ENCODE assay signal across 24 mouse cellular contexts in the genomic region with DNA sequence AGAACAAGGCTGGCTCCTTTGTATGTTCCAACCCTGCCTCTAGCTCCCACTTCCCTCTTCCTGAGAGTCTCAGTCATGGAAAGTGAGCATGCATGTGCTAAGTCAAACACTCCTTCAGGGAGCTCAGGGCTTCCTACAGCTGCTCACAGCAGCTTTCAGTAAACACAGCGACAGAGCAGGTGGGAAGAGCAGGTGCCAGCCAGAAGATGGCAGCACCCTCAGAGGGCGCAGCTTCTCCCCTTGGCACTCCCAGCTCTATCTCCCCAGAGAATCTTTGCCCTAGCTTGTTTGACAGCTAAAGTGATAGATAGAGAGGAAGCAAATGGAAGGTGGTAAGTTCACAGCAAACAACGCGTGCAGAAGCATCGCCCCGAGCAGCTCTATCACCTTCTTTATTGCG.
DNase-seq lines count a peak whose midpoint lies in the region; ATAC-seq and TF ChIP-seq lines count a peak whose summit lies in the region.
"Had no signal": no experiment of that assay in that cellular context is flagged by ENCODE, and none has a peak within 500 bp of the region (broad histone marks: within the 10 kb centered on the region; RNA-seq: fewer than 3 reads in every experiment).

No protein-coding gene starts in this region.

- H3K36me3 ChIP-seq in heart, adult 2 months (ENCODE audit: control insufficient read depth, insufficient read depth, low read length) = no peaks in the 10 kb centered on the region
- no peaks in the 10 kb centered on the region for H3K36me3 ChIP-seq in heart, embryonic 12.5 days
- H3K36me3 ChIP-seq in stomach, postnatal 0 days (ENCODE audit: control insufficient read depth, insufficient read depth, low read length) = no peaks in the 10 kb centered on the region
- H3K36me3 ChIP-seq: limb, embryonic 13.5 days; liver, embryonic 13.5 days had no signal

- no peak for DNase-seq in heart, adult 2 months
- no peak for DNase-seq in left cerebral cortex, adult 2 months (ENCODE audit: extremely low spot score in 1 of 2, low spot score in 2 of 2)
- no peak for DNase-seq in left cerebral cortex, adult 11 months (ENCODE audit: low spot score)
- peak; percentile 19 for DNase-seq in thymus, postnatal 4 days
- no peak for DNase-seq in thymus, postnatal 10 days (ENCODE audit: low spot score in 2 of 2)
- no peak for DNase-seq in stomach, postnatal 0 days (ENCODE audit: low spot score)
- no peak for DNase-seq in layer of hippocampus, postnatal 25 days (ENCODE audit: extremely low spot score in 1 of 2, low spot score in 1 of 2)
- DNase-seq: adrenal gland, postnatal 10 days; cerebellum, adult 18-20 months; cerebellum, postnatal 25 days; heart, postnatal 14 days; kidney, adult 8-10 months; layer of hippocampus, adult 9-11 months; liver, embryonic 13.5 days; lung, postnatal 10 days; midbrain, embryonic 14.5 days; right cerebral cortex, postnatal 4 days; thymus, postnatal 36 days had no signal

- TF ChIP-seq POLR2A in heart, adult 2 months (IDR thresholded peaks at IDR 0.05; ENCODE audit: insufficient read depth, low read depth, low read length) = no peak

- H3K27me3 ChIP-seq in heart, adult 2 months (ENCODE audit: control insufficient read depth, insufficient read depth, low read length) = no peaks in the 10 kb centered on the region
- H3K27me3 ChIP-seq in heart, embryonic 12.5 days (replicated peaks) = 0 out of 2 replicates have a peak, but pooled peaks cover 10% of the 10 kb centered on the region
- no peaks in the 10 kb centered on the region for H3K27me3 ChIP-seq in stomach, postnatal 0 days (ENCODE audit: control insufficient read depth, insufficient read depth, low read length)
- H3K27me3 ChIP-seq: forebrain, embryonic 13.5 days; limb, embryonic 13.5 days; liver, embryonic 13.5 days had no signal

- 82% methylated on average over 7 of the region's 7 CpGs for WGBS in heart, adult 2 months
- WGBS in heart, embryonic 12.5 days = 77% methylated on average over 7 of the region's 7 CpGs
- WGBS in stomach, postnatal 0 days = 31% methylated on average over 7 of the region's 7 CpGs

- H3K4me2 ChIP-seq in heart, embryonic 12.5 days = no peak overlapping the region
- no peak overlapping the region for H3K4me2 ChIP-seq in stomach, postnatal 0 days (replicated peaks; ENCODE audit: low read depth)
- H3K4me2 ChIP-seq: forebrain, embryonic 13.5 days; heart, embryonic 11.5 days; limb, embryonic 13.5 days; liver, embryonic 13.5 days had no signal

- no peaks in the 10 kb centered on the region for H3K9me3 ChIP-seq in heart, embryonic 12.5 days (replicated peaks)
- no peaks in the 10 kb centered on the region for H3K9me3 ChIP-seq in stomach, postnatal 0 days (ENCODE audit: control insufficient read depth, low read length)
- H3K9me3 ChIP-seq: forebrain, embryonic 13.5 days; limb, embryonic 13.5 days; liver, embryonic 13.5 days had no signal

- no peak for TF ChIP-seq EP300 in heart, adult 2 months (IDR thresholded peaks at IDR 0.05; ENCODE audit: insufficient read depth, low read depth, low read length)
- no peak for TF ChIP-seq EP300 in stomach, postnatal 0 days (optimal IDR thresholded peaks at IDR 0.05)

- ATAC-seq in heart, embryonic 12.5 days (ENCODE audit: insufficient number of reproducible peaks, low FRiP score) = no peak
- 0 out of 2 replicates have a peak, but pooled peaks have one; percentile 18 for ATAC-seq in stomach, postnatal 0 days (ENCODE audit: low FRiP score, low TSS enrichment)
- ATAC-seq: forebrain, embryonic 13.5 days; Patski had no signal

- TF ChIP-seq CTCF in heart, adult 2 months (IDR thresholded peaks at IDR 0.05) = peak; percentile 38
- peak; percentile 22 for TF ChIP-seq CTCF in left cerebral cortex, adult 2 months (IDR thresholded peaks at IDR 0.05)
- TF ChIP-seq CTCF in stomach, postnatal 0 days (IDR thresholded peaks at IDR 0.05; ENCODE audit: low read depth) = peak; percentile 60

- H3K27ac ChIP-seq in heart, adult 2 months = no peak overlapping the region
- H3K27ac ChIP-seq in heart, embryonic 12.5 days (ENCODE audit: poor library complexity, severe bottlenecking) = no peak overlapping the region
- no peak overlapping the region for H3K27ac ChIP-seq in left cerebral cortex, adult 2 months
- H3K27ac ChIP-seq in stomach, postnatal 0 days (replicated peaks) = no peak overlapping the region
- H3K27ac ChIP-seq: forebrain, embryonic 13.5 days; limb, embryonic 13.5 days; liver, embryonic 13.5 days had no signal

- H3K4me3 ChIP-seq in heart, adult 2 months = no peak overlapping the region
- H3K4me3 ChIP-seq in heart, embryonic 12.5 days = no peak overlapping the region
- no peak overlapping the region for H3K4me3 ChIP-seq in left cerebral cortex, adult 2 months
- no peak overlapping the region for H3K4me3 ChIP-seq in stomach, postnatal 0 days (ENCODE audit: low read depth, low read length)
- H3K4me3 ChIP-seq: forebrain, embryonic 13.5 days; limb, embryonic 13.5 days; liver, embryonic 13.5 days; megakaryocyte, embryonic 14.5 days had no signal

- H3K4me1 ChIP-seq in heart, adult 2 months (ENCODE audit: control insufficient read depth, insufficient read depth, low read length) = peaks cover 2% of the 10 kb centered on the region
- no peaks in the 10 kb centered on the region for H3K4me1 ChIP-seq in heart, embryonic 12.5 days (replicated peaks)
- no peaks in the 10 kb centered on the region for H3K4me1 ChIP-seq in stomach, postnatal 0 days (replicated peaks; ENCODE audit: control insufficient read depth, insufficient read depth)
- H3K4me1 ChIP-seq: forebrain, embryonic 13.5 days; limb, embryonic 13.5 days; liver, embryonic 13.5 days had no signal

- H3K9ac ChIP-seq in heart, adult 2 months (ENCODE audit: low read depth, low read length) = no peak overlapping the region
- H3K9ac ChIP-seq in heart, embryonic 12.5 days = no peak overlapping the region
- no peak overlapping the region for H3K9ac ChIP-seq in stomach, postnatal 0 days (ENCODE audit: low read length)
- H3K9ac ChIP-seq: forebrain, embryonic 13.5 days; limb, embryonic 13.5 days; liver, embryonic 13.5 days had no signal

- intact Hi-C loops in heart, adult 2 months (cut with DNase I) = loop anchor here (2.0 to 5.0 kb wide), 3 partner anchors 81 to 166 kb away; a partner anchor contains a TSS
- intact Hi-C loops in left cerebral cortex, adult 2 months (cut with DNase I) = loop anchor here (5.0 kb wide), 1 partner anchor 76 kb away; no protein-coding TSS in a partner anchor

- no peaks in the 10 kb centered on the region for H3K79me2 ChIP-seq in heart, adult 2 months (replicated peaks; ENCODE audit: control insufficient read depth, insufficient read depth, low read length)
